Mouse (Mus musculus) urinary bladder, postnatal 36 days (tissue): ENCODE results near the gene Nfs1.
A peak's percentile ranks its signal among the peaks of the same experiment; 100 is the strongest.
"Not testable (repeated sequence)": the region's sequence is repeated elsewhere in the genome, so short reads cannot be mapped to it uniquely, and the experiment has no call there.

ENCODE experiments used
- DNase-seq, 2 experiments: peaks; one replicate each; pipeline ENCODE4 v3.0.0; 2022; ENCODE audit warnings: low spot score in 2 of 2, mixed read lengths in 1 of 2

Gene Nfs1

GRCm38 (mm10) chr2:156145486-156146130, 1.6 kb upstream of the Nfs1 start:
- DNase-seq: no peak

- peak in 1 of 2 experiments; percentile 6 for DNase-seq
These were observed 619 bp downstream of the Nfs1 start for GRCm38 (mm10) chr2:156143367-156143766.

- no peak for DNase-seq
These were observed 1.2 kb downstream of the Nfs1 start for GRCm38 (mm10) chr2:156142820-156143219.

GRCm38 (mm10) chr2:156135695-156136094, 8.3 kb downstream of the Nfs1 start:
- no peak for DNase-seq

GRCm38 (mm10) chr2:156134161-156134560, 9.8 kb downstream of the Nfs1 start:
- no peak for DNase-seq

- no peak for DNase-seq
These were observed 17.0 kb downstream of the Nfs1 start, which contains the start of gene Gm28036 for GRCm38 (mm10) chr2:156126992-156127391. Gene Gm28036 (minus strand): TSS chr2:156127092.

GRCm38 (mm10) chr2:156123731-156124130, 20.3 kb downstream of the Nfs1 start:
- DNase-seq: no peak

- no peak for DNase-seq
These were observed 24.4 kb downstream of the Nfs1 start for GRCm38 (mm10) chr2:156119566-156119965.

GRCm38 (mm10) chr2:156112080-156112423, 31.9 kb downstream of the Nfs1 start:
- not testable (repeated sequence) for DNase-seq

GRCm38 (mm10) chr2:156111358-156112079, 32.5 kb downstream of the Nfs1 start, which contains the start of the genes Cpne1 and Rbm12:
Gene Cpne1 (minus strand): TSS chr2:156111965.
Gene Rbm12 (minus strand): TSS chr2:156111978.
- peak; percentile 89 to 91 for DNase-seq

- no peak for DNase-seq
These were observed 33.2 kb downstream of the Nfs1 start for GRCm38 (mm10) chr2:156110627-156111357.

GRCm38 (mm10) chr2:156091926-156092325, 52.1 kb downstream of the Nfs1 start:
- no peak for DNase-seq

- no peak for DNase-seq
These were observed 54.2 kb downstream of the Nfs1 start for GRCm38 (mm10) chr2:156089799-156090198.

GRCm38 (mm10) chr2:156087391-156088110, 56.4 kb downstream of the Nfs1 start:
- no peak for DNase-seq

- no peak for DNase-seq
These were observed 59.4 kb downstream of the Nfs1 start for GRCm38 (mm10) chr2:156084541-156084940.

- DNase-seq: no peak
These were observed 63.6 kb downstream of the Nfs1 start for GRCm38 (mm10) chr2:156080391-156080790.

- no peak for DNase-seq
These were observed 64.3 kb downstream of the Nfs1 start for GRCm38 (mm10) chr2:156079674-156080073.

GRCm38 (mm10) chr2:156079183-156079560, 64.8 kb downstream of the Nfs1 start:
- DNase-seq: no peak

- DNase-seq: no peak
These were observed 65.4 kb downstream of the Nfs1 start for GRCm38 (mm10) chr2:156078421-156079182.

- DNase-seq: no peak
These were observed 66.5 kb downstream of the Nfs1 start for GRCm38 (mm10) chr2:156077461-156077860.

GRCm38 (mm10) chr2:156073725-156074124, 70.3 kb downstream of the Nfs1 start:
- DNase-seq: no peak
